13 mouse cellular contexts compared by ENCODE assay signal in the genomic region with DNA sequence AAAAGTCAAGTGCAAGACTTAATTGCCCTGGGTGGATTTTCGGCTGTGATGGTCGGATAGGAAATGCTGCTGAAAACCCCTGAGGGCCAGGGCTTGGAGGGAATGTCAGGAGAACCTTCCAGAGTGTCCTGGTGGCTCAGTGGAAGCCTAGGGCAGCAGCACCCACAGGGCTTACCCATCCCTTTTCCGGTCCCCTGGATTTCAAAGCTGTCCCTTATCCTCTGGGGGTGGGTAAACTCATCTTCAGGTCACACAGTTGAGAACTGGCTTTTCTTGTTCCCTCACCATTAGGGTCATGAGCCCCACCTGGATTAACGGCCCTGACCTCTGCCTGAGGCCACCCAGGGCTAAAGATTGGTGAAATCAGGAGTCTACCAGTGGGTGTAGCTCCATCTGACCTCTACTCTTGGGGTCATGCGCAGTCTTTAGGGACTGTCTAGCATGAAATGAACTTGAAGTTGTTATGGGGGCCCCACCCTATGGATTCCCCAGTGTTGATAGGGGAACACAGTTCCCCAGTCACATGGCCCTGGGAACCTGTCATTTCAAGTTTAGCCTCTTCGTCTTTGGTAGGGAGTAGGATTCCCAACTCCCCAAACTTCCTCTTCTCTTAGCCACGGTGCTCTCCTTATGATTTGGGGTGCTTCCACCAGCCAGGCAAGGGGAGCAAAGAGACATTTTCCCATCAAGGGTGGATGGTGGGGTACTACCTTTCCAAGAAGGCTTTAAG. TPM values are rescaled to one million over a fixed set of nuclear protein-coding genes. Genes with fewer than 3 reads are reported as not detected.
A peak's percentile ranks its signal among the peaks of the same experiment; 100 is the strongest.
DNase-seq lines count a peak whose midpoint lies in the region; ATAC-seq lines count a peak whose summit lies in the region.
"Had no signal": no experiment of that assay in that cellular context is flagged by ENCODE, and none has a peak within 500 bp of the region (broad histone marks: within the 10 kb centered on the region; RNA-seq: fewer than 3 reads in every experiment).

No protein-coding gene starts in this region.

- H3K27me3 ChIP-seq in liver, embryonic 11.5 days (replicated peaks; ENCODE audit: control insufficient read depth, insufficient read depth, low read length): peaks cover 46% of the 10 kb centered on the region
- peaks cover 24% of the 10 kb centered on the region for H3K27me3 ChIP-seq in neural tube, embryonic 15.5 days (replicated peaks)

- WGBS in liver, embryonic 11.5 days: 64% methylated on average over 7 of the region's 7 CpGs
- 84% methylated on average over 7 of the region's 7 CpGs for WGBS in neural tube, embryonic 15.5 days

- no peak overlapping the region for H3K4me3 ChIP-seq in liver, embryonic 11.5 days (ENCODE audit: low read depth, low read length)
- H3K4me3 ChIP-seq in neural tube, embryonic 15.5 days (replicated peaks): no peak overlapping the region
- H3K4me3 ChIP-seq: erythroblast, embryonic 14.5 days had no signal

- DNase-seq in heart, adult 11 months: peak; percentile 91
- no peak for DNase-seq in heart, adult 8-10 months (ENCODE audit: low spot score)
- DNase-seq in liver, embryonic 11.5 days (ENCODE audit: low spot score): no peak
- DNase-seq in liver: no peak
- DNase-seq in thymus, postnatal 25 days: peak; percentile 29
- DNase-seq in thymus, postnatal 36 days: no peak
- no peak for DNase-seq in T-cell, adult 2 months (ENCODE audit: low spot score)
- DNase-seq: B cell, adult 2 months had no signal

- H3K4me2 ChIP-seq in liver, embryonic 11.5 days: 0 out of 2 replicates have a peak overlapping the region, but pooled peaks have one; percentile 79
- peak overlapping the region; percentile 85; the same call in 1 of the 2 replicates for H3K4me2 ChIP-seq in neural tube, embryonic 15.5 days

- H3K27ac ChIP-seq in liver, embryonic 11.5 days (ENCODE audit: low read depth, low read length): no peak overlapping the region
- H3K27ac ChIP-seq in neural tube, embryonic 15.5 days (replicated peaks): no peak overlapping the region

- H3K4me1 ChIP-seq in liver, embryonic 11.5 days (replicated peaks; ENCODE audit: control insufficient read depth, insufficient read depth, low read length): peaks cover 20% of the 10 kb centered on the region
- H3K4me1 ChIP-seq in neural tube, embryonic 15.5 days: peaks cover 55% of the 10 kb centered on the region

- no peak overlapping the region for H3K9ac ChIP-seq in liver, embryonic 11.5 days (ENCODE audit: low read depth, low read length)
- H3K9ac ChIP-seq in neural tube, embryonic 15.5 days (replicated peaks): no peak overlapping the region

- H3K9me3 ChIP-seq in liver, embryonic 11.5 days (ENCODE audit: control insufficient read depth, low read length): no peaks in the 10 kb centered on the region
- no peaks in the 10 kb centered on the region for H3K9me3 ChIP-seq in neural tube, embryonic 15.5 days (replicated peaks)

- ATAC-seq in liver, embryonic 11.5 days (replicated peaks; ENCODE audit: low FRiP score): no peak
- ATAC-seq in neural tube, embryonic 15.5 days (ENCODE audit: low FRiP score): no peak
- ATAC-seq: intestine, postnatal 0 days had no signal

- H3K36me3 ChIP-seq in liver, embryonic 11.5 days (ENCODE audit: control insufficient read depth, insufficient read depth, low read length): no peaks in the 10 kb centered on the region
- H3K36me3 ChIP-seq in neural tube, embryonic 15.5 days: no peaks in the 10 kb centered on the region

RNA-seq across cellular contexts. Expression of gene Fmnl1, which starts 2.3 kb away (rescaled TPM):
- total RNA-seq in heart, adult 8-10 months (2022): 10 to 100 TPM in 3 of 4 experiments, 1 to 10 TPM in 1; 9.3 to 20.1 (median 13.2) TPM
- polyA plus RNA-seq in liver, embryonic 11.5 days (2014; fragmentation: Nextera tagmentation; extraction: Ambion mirVana): 6.3 and 6.9 TPM in 2 replicates
- 8.6 and 10.8 TPM in 2 replicates for polyA plus RNA-seq in neural tube, embryonic 15.5 days (2015; fragmentation: Nextera tagmentation; extraction: Ambion mirVana)

RNA-seq across cellular contexts. Expression of gene 1700023F06Rik, which starts 35.2 kb away (rescaled TPM):
- not detected for total RNA-seq in heart, adult 8-10 months (2022)
- 0.15 TPM in 1 of 2 replicates, not detected in the other for polyA plus RNA-seq in liver, embryonic 11.5 days (2014; fragmentation: Nextera tagmentation; extraction: Ambion mirVana)
- polyA plus RNA-seq in neural tube, embryonic 15.5 days (2015; fragmentation: Nextera tagmentation; extraction: Ambion mirVana): 2.1 and 2.3 TPM in 2 replicates
- polyA plus RNA-seq: erythroblast, embryonic 14.5 days had no signal

RNA-seq across cellular contexts. Expression of gene Hexim2, which starts 41.0 kb away (rescaled TPM):
- 1 to 10 TPM; 1.2 to 2.0 (median 1.9) TPM for total RNA-seq in heart, adult 8-10 months (2022)
- polyA plus RNA-seq in liver, embryonic 11.5 days (2014; fragmentation: Nextera tagmentation; extraction: Ambion mirVana): 11.9 and 13.8 TPM in 2 replicates
- polyA plus RNA-seq in neural tube, embryonic 15.5 days (2015; fragmentation: Nextera tagmentation; extraction: Ambion mirVana): 28.4 and 29.0 TPM in 2 replicates

RNA-seq across cellular contexts. Expression of gene Spata32, which starts 45.0 kb away (rescaled TPM):
- not detected for total RNA-seq in heart, adult 8-10 months (2022)
- not detected in 2 replicates for polyA plus RNA-seq in liver, embryonic 11.5 days (2014; fragmentation: Nextera tagmentation; extraction: Ambion mirVana)
- 1.00 and 1.3 TPM in 2 replicates for polyA plus RNA-seq in neural tube, embryonic 15.5 days (2015; fragmentation: Nextera tagmentation; extraction: Ambion mirVana)
- polyA plus RNA-seq: erythroblast, embryonic 14.5 days; heart, embryonic 14.5 days; intestine, postnatal 0 days; lung, embryonic 16.5 days had no signal

RNA-seq across cellular contexts. Expression of gene Hexim1, which starts 57.2 kb away (rescaled TPM):
- total RNA-seq in heart, adult 8-10 months (2022): 10 to 100 TPM; 15.9 to 18.6 (median 17.0) TPM
- 4.6 and 6.1 TPM in 2 replicates for polyA plus RNA-seq in liver, embryonic 11.5 days (2014; fragmentation: Nextera tagmentation; extraction: Ambion mirVana)
- polyA plus RNA-seq in neural tube, embryonic 15.5 days (2015; fragmentation: Nextera tagmentation; extraction: Ambion mirVana): 4.3 and 4.5 TPM in 2 replicates

Comparison
In these comparisons a context has a peak if more than half of its experiments do, and no peak if none do; other contexts are left out.
1. DNase-seq: peak in heart, adult 11 months (single experiment) and thymus, postnatal 25 days (single experiment); none in heart, adult 8-10 months (single experiment), liver, embryonic 11.5 days (single experiment), liver (single experiment), thymus, postnatal 36 days (0 of 2) and T-cell, adult 2 months (single experiment).